Mouse (Mus musculus): ENCODE measurements at regions not wholly inside any gene's neighbourhood (a gene's known extent, or its start where the extent isn't known, plus 50 kb on each side); places are given as distances from the start of the nearest gene placed in this dataset.

GRCm38 (mm10) chr6:5553703-5554394 is 57.7 kb upstream of the Pdk4 start:
- no peaks in the 10 kb centered on the region for H3K36me3 ChIP-seq (replicated peaks)
- no peak overlapping the region for H3K27ac ChIP-seq (replicated peaks)
- 69% methylated on average over 4 of the region's 4 CpGs for WGBS
- H3K4me3 ChIP-seq = no peak overlapping the region
- H3K27me3 ChIP-seq (replicated peaks; ENCODE audit: low read depth, poor library complexity, severe bottlenecking) = no peaks in the 10 kb centered on the region
- H3K9me3 ChIP-seq = no peaks in the 10 kb centered on the region
- H3K4me1 ChIP-seq = no peaks in the 10 kb centered on the region
- DNase-seq (ENCODE audit: low spot score) = no peak

- Histone ChIP-seq H3K9me3 (no peaks in the 10 kb centered on the region), H3K27ac (replicated peaks) (no peak overlapping the region), H3K4me1 (no peaks in the 10 kb centered on the region), H3K36me3 (replicated peaks) (no peaks in the 10 kb centered on the region), H3K4me3 (no peak overlapping the region), H3K27me3 (replicated peaks; ENCODE audit: low read depth, poor library complexity, severe bottlenecking) (no peaks in the 10 kb centered on the region)
- DNase-seq (ENCODE audit: low spot score) = no peak
- WGBS = 85% methylated on average over 1 of the region's 1 CpGs
These were observed 54.0 kb upstream of the Pdk4 start for GRCm38 (mm10) chr6:5550067-5550466.
